Mouse (Mus musculus) layer of hippocampus, adult 9-10 months (tissue): ENCODE data around the gene Odf3l1.
"Not testable (repeated sequence)": the region's sequence is repeated elsewhere in the genome, so short reads cannot be mapped to it uniquely, and the experiment has no call there.

Experiments used
- DNase-seq: peaks from one replicate; pipeline ENCODE4 v3.0.0; 2022; ENCODE audit warnings: low spot score

The Odf3l1 gene

DNA sequence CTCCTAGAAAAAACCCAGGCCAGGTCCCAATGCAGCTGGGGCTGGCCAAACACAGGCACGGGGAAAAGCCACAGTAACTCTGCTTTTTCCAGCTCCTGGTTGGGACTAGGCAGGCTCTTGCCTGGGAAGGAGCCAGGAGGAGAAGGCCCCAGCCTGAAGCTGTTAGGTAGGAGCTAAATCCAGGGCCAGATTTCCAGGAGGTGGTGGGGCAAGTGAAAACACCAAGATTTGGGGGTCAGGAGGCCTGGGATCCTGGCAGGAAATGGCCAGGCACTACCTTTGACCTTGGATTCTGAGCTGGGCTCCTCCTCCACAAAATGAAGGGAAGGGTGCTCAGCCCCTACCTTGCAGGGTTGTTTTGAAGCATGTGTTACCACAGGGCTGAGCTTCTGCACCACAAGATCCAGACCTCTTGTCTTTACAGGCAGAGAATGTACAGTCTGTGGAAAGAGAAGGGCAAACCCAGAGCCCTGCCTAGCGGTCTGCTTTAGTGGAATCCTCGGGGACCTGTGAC, at the start of gene Odf3l1:
Odf3l1 (minus strand) TSS at position 464 of the 514 bp plus-strand sequence.
- no peak for DNase-seq

- DNase-seq, result no peak
These were observed 49.5 kb upstream of the Odf3l1 start for GRCm38 (mm10) chr9:56913991-56914390.

GRCm38 (mm10) chr9:56911017-56911416, 46.5 kb upstream of the Odf3l1 start:
- DNase-seq, result no peak

- DNase-seq, result not testable (repeated sequence)
These were observed 45.5 kb upstream of the Odf3l1 start for GRCm38 (mm10) chr9:56909991-56910390.

GRCm38 (mm10) chr9:56907549-56907948, 43.1 kb upstream of the Odf3l1 start:
- DNase-seq, result no peak

DNA sequence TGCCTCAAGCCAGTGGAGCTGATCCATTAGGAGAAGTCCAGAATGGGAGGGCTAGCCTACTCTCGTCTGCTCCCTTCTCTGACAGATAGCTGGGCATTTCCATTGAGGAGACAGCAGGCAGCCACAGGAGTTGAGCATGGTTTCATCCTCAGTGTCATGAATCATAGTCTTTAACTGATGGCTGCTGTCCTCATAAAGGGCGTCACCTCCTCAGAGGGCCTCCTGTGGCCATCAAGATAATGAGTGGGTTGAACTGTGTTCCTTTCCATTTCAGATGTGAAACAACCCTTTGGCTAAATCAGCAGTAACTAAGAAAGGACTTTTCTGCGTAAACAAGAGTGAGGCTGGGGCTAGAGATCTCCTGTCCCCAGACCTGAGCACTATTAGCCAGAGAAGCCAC, 39.2 kb upstream of the Odf3l1 start:
- no peak for DNase-seq

DNA sequence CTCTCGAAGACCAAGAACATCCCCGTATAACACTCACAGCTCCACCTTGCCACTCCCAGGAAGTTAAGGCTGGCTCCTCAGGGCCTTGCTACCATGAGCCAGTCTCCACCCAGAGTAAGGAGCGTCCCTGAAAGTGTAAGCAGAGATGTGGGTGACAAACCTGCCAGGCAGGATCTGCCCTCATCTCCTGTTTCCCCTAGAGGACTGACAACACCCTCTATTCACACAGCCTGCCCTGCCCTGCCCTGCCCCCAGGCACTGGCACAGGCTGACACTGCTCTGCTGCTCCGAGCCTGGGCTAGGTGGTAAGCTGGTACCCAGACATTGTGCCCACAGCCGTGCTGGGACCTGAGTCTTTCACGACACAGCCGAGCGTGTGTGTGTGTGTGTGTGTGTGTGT, 36.7 kb upstream of the Odf3l1 start:
- DNase-seq, result no peak

DNA sequence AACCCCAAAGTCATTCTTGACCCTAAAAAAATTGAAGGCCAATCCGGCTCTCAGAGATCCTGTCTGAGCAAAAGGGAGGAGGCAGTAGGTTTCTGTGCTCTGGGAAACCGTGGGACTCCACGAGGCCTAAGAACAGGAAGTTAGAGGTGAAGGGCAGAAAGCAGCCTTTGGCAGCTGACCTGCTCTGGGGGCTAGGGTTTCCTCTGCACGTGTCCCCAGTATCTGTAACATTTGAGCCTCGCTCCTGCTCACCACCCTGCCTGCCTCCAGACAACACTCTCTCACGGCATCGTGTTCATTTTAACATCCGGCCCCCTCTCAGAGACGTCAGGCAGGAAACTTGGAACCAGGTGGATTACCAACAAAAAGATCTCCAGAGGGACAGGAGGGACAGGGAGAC, 36.1 kb upstream of the Odf3l1 start:
- DNase-seq, result no peak

- no peak for DNase-seq
These were observed 35.6 kb upstream of the Odf3l1 start for GRCm38 (mm10) chr9:56900060-56900459.

DNA sequence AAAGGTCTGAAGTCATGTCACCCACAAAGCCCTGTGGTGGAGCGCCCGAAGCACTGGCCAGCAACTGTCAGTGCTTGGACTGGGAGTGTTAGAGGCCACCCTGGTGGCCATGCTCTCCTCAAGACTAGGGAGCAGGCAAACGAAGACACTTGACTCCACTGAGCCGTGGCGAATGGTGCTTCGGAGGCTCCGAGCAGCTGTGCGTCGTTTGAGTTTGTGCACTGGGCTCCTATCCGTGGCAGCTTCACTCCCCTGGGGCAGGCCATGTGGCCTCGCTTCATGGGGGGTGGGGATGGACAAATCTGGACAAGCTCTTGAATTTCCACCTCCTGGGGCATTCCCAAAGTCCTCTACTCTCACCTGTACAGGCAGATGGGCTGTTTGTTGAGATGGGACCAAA, 34.9 kb upstream of the Odf3l1 start:
- no peak for DNase-seq

- no peak for DNase-seq
These were observed 32.3 kb upstream of the Odf3l1 start for GRCm38 (mm10) chr9:56896779-56897178.

DNA sequence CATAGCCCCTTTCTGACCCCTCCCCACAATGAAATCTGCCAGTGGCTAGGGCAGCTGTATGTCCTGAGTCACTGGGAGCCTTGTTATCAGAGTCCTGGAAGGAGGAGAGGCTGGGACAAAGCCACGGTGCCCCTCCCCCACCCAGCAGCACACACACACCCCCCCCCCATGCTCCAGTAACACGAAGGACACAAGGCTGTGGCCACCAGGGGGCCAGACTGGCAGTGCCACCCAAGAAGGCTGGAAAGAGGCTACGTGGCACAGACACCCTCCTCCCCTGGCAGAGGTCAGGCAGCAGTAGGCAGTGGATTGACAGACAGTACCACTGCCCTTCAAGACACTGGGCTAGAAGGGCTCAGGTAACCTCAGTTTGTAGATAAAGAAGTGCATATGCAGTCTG, 29.5 kb upstream of the Odf3l1 start:
- no peak for DNase-seq

DNA sequence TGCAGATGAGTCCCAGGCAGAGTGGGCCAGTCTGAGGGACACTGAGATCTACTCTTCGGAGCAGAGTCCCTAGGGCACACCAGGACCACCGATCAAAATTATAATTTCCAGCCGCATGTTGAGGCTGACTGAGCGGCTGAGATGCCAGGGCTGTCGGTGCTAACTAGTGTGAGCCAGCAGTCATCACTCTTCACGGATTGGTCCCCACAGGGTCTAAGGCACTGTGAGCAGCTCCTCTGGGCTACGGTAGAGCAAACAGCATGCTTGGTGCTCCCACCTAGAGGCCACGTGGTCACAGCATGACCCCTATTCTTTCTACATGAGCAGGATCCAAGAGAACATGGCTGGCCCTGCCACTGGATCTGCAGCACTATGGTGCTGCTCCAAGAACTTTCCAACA, 28.8 kb upstream of the Odf3l1 start:
- DNase-seq, result no peak

- DNase-seq, result no peak
These were observed 27.6 kb upstream of the Odf3l1 start for GRCm38 (mm10) chr9:56892111-56892510.

DNA sequence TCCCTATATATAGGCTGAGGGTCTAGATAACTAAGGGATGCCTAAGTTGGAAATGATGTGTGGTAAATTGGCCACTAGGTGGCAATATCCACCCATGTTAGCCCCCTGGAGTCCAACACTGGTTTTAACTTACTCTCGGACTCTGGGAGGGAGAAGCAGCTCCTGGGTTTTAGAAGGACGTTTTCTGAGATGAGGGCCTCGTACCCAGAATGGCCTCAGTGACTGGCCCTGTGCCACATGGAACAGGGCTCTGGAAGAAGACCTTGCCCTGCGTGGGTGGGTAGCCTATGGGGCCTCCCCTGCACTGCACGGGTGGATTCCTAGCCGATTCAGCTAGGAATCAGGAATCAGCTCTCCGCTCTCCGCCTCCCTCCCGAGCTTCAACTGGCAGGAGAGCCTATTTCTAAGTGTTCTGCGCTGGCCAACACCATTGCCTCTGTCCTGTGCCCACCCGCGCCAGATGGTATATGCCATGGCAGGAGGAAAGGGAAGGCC, 27.1 kb upstream of the Odf3l1 start:
- DNase-seq, result peak; percentile 74

DNA sequence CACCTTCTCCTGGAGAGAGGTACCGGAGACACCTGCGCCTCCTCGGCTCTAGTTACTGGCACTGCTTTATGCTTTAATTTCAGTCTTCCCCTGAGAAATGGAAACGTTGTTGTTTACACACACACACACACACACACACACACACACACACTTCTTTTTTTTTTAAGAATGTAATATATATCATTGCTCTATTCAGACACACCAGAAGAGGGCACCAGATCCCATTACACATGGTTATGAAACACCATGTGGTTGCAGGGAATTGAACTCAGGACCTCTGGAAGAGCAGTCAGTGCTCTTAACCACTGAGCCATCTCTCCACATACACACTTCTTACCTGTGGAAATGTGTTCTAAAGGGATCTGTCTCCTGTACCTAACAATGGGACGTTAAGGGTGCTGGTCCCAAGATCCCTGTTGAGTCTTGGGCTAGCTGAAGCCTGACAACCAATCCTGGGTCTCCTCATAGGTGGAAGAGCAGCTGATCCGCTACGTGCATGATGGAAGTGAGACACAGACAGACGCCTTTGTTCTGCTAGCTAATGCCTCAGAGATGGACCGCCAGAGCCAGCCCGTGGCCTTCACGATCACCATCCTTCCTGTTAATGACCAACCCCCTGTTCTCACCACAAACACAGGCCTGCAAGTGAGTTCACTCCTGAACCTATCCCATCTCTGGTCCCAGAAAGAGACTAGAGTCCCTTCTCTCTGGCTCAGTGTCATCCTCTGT, 26.2 kb upstream of the Odf3l1 start:
- DNase-seq, result no peak

DNA sequence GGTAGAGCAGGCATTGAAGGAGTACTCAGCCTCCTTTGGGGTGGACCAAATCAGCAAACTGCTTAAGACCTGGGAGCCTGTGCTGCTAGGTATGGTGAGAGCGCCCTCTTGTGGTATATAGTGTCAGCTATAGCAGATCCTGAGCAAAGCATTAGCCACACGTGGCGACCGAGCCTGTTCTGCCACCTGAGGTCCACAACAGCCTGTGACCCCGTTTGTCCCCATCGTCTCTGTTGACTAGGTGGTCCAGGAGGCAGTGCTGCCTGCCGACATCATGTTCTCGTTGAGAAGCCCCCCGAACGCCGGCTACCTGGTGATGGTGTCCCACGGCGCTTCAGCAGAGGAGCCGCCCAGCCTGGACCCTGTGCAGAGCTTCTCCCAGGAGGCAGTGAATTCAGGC, 25.3 kb upstream of the Odf3l1 start:
- DNase-seq, result peak; percentile 80

DNA sequence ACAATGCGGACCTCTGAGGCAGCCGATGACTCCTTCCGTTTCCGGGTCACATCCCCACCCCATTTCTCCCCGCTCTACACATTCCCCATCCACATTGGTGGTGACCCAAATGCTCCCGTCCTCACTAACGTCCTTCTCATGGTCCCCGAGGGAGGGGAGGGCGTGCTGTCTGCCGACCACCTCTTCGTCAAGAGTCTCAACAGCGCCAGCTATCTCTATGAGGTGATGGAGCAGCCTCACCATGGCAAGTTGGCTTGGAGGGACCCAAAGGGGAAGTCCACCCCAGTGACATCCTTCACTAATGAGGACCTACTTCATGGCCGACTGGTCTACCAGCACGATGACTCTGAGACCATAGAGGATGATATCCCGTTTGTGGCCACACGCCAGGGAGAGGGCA, 23.1 kb upstream of the Odf3l1 start:
- DNase-seq, result no peak

DNA sequence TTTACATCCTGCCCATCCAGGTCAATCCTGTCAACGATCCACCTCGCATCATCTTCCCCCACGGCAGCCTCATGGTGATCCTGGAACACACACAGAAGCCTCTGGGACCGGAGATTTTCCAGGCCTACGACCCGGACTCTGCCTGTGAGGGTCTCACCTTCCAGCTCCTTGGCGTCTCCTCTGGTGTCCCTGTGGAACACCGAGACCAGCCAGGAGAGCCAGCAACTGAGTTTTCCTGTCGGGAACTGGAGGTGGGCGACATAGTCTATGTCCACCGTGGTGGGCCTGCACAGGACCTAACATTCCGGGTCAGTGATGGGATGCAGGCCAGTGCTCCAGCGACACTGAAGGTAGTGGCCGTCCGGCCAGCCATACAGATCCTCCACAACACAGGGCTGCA, 22.1 kb upstream of the Odf3l1 start:
- no peak for DNase-seq

GRCm38 (mm10) chr9:56886113-56886512, 21.6 kb upstream of the Odf3l1 start:
- no peak for DNase-seq

GRCm38 (mm10) chr9:56884328-56884727, 19.8 kb upstream of the Odf3l1 start:
- no peak for DNase-seq

GRCm38 (mm10) chr9:56883470-56883869, 19.0 kb upstream of the Odf3l1 start:
- no peak for DNase-seq

DNA sequence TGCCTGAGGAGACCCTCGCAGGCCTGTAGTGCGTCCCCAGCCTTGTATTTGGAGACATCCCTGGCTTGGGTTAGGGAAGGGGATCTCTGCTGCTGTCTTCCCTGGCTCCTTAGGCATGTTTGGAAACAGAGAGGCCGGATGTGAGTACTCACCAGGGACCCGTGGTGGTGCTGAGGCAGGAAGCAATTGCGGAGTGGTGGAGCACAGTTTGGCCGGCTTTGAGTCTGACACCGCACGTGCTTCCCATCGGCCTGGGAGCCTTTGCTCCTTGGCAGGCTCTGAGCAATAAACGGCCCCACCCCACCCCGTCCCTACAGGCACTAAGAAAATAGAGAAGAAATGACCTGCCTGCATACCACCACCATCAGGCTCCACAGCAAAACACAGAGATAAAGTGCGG, 18.3 kb upstream of the Odf3l1 start:
- DNase-seq, result no peak

DNA sequence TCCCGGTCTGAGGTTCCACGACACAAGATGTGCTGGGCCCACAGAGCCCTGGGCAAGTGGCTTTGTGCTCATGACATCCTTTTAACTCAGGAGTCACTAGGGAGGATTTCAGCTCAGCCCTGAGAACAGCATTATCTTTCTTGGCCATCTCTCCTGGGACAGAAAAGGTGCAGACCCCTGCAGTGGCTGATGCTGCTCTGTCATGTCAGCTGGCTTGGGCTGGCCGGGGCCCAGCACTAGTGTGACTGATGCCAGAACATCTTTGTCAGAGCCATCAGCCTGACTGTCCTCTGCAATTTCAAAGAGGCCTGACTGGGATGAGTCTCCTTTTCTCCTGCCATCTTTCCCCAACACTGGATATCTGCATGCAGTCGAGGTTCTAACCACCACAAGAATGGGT, 17.8 kb upstream of the Odf3l1 start:
- DNase-seq, result no peak
